Mouse (Mus musculus): Measurements from ENCODE around the gene Wasf1.

DNA sequence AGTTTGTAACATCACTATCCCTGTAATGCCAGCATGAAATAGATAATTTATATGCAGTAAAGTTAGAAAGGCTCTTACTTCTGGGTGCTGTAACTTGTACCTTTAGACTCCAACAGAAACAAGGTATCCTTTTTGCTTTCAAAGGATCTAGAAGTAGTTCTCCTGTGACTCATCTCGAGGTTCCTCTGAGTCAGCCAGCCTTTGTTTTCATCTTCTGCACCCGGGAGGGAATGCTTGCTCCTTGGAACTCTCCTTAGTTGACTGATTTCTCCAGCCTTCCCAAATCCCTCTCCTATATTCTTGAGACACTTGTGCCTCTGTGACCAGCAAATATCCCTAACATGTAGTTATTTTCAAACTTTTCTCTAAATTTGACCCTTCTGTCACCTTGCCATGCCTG, 25.3 kb downstream of the Wasf1 start:
- TF ChIP-seq TAL1 (IDR thresholded peaks at IDR 0.05; ENCODE audit: low read length) = no peak
- no peak for TF ChIP-seq GATA1 (IDR thresholded peaks at IDR 0.05; ENCODE audit: low read length)
